Mouse (Mus musculus) liver, embryonic 12.5 days (tissue): ENCODE results near the gene Aspscr1. TPM values are rescaled to one million over a fixed set of nuclear protein-coding genes. Genes with fewer than 3 reads are reported as not detected.

Experiments used
- ATAC-seq: fragments of 200-750 bp; cut with Nextera tagmentation; 2 replicates; pipeline ENCODE4 v1.8.0; 2017; ENCODE audit warnings: moderate number of reproducible peaks, mild to moderate bottlenecking, moderate library complexity
- H3K27ac ChIP-seq: fragments of 300-500 bp; sonication (generic); 2 replicates; pipeline ENCODE4 v1.5.1; 2016; ENCODE audit warnings: mild to moderate bottlenecking
- H3K27me3 ChIP-seq: fragments of 300-500 bp; sonication (generic); replicated peaks from 2 replicates; pipeline ENCODE4 v1.6.1; 2016; ENCODE audit warnings: mild to moderate bottlenecking, moderate library complexity
- H3K36me3 ChIP-seq: fragments of 300-500 bp; sonication (generic); 2 replicates; pipeline ENCODE4 v1.6.1; 2016; ENCODE audit warnings: mild to moderate bottlenecking, moderate library complexity
- H3K4me1 ChIP-seq: fragments of 300-500 bp; sonication (generic); 2 replicates; pipeline ENCODE4 v1.6.1; 2016
- H3K4me2 ChIP-seq: fragments of 300-500 bp; sonication (generic); 2 replicates; pipeline ENCODE4 v1.6.1; 2016; ENCODE audit warnings: mild to moderate bottlenecking, moderate library complexity
- H3K4me3 ChIP-seq: fragments of 300-500 bp; sonication (generic); 2 replicates; pipeline ENCODE4 v1.5.1; 2016; ENCODE audit warnings: mild to moderate bottlenecking, moderate library complexity
- H3K9ac ChIP-seq: fragments of 300-500 bp; sonication (generic); 2 replicates; pipeline ENCODE4 v1.6.1; 2016; ENCODE audit warnings: mild to moderate bottlenecking, moderate library complexity
- H3K9me3 ChIP-seq: fragments of 300-500 bp; sonication (generic); replicated peaks from 2 replicates; pipeline ENCODE4 v1.6.1; 2016; ENCODE audit warnings: mild to moderate bottlenecking, moderate library complexity
- WGBS: fragments of 180-500 bp; shearing (Covaris S2); methylation state at CpG from one replicate; pipeline ENCODE4 v1.1.7; 2016; ENCODE audit not compliant: insufficient replicate concordance; 5-methylcytosine and 5-hydroxymethylcytosine counted together
- polyA plus RNA-seq: library from polyadenylated mRNA; unstranded; fragments of >200 nt; fragmentation: Nextera tagmentation; extraction: Ambion mirVana; gene quantifications from 2 replicates; pipeline ENCODE4 v1.2.1, GENCODE M21; 2016

The Aspscr1 gene
- polyA plus RNA-seq, 1 experiment from 2014 or later: 65.2 TPM

DNA sequence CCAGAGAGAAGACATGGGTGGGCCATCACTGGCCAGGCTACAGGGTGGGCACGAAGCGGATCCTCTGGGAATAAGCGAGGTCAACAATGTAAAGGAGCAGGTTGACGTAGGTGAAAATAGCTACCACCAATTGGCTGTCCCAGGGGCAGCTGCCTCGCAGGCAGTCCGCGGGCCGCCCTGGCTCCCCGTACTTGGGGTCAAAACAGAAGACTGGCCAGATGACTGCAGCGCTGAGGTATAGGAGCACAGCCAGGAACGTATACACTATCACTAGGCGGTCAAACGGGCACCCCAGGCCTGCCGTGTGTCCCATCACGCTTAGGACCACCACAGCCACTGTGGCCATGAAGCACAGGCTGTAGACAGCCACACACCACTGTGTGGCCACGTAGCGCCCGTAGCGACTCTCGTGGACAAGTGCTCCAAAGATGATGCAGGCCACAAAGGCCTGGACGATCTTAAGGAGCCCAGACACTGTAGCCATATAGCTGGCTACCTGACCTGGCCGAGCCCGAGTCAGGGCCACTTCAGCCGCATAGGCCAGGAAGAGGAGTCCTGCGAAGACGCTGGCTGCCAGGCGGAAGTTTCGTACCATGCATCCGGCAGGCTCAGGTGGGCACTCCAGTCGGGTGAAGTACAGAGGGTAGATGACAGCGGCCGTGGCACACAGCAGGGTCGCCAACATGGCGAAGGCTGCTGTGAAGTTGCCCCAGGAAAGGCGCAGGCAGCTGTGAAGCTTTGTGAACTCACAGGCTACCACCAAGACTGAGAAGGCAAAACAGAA, 25.5 kb upstream of the Aspscr1 start:
- peaks cover 51% of the 10 kb centered on the region for H3K27me3 ChIP-seq
- H3K4me2 ChIP-seq: peak overlapping the region; percentile 66
- no peak for ATAC-seq
- peaks cover 30% of the 10 kb centered on the region for H3K4me1 ChIP-seq
- H3K9ac ChIP-seq: 0 out of 2 replicates have a peak overlapping the region, but pooled peaks have one; percentile 9
- H3K9me3 ChIP-seq: no peaks in the 10 kb centered on the region
- H3K27ac ChIP-seq: no peak overlapping the region
- H3K4me3 ChIP-seq: peak overlapping the region; percentile 38; the same call in 1 of the 2 replicates
- H3K36me3 ChIP-seq: no peaks in the 10 kb centered on the region
- 72% methylated on average over 35 of the region's 35 CpGs for WGBS

DNA sequence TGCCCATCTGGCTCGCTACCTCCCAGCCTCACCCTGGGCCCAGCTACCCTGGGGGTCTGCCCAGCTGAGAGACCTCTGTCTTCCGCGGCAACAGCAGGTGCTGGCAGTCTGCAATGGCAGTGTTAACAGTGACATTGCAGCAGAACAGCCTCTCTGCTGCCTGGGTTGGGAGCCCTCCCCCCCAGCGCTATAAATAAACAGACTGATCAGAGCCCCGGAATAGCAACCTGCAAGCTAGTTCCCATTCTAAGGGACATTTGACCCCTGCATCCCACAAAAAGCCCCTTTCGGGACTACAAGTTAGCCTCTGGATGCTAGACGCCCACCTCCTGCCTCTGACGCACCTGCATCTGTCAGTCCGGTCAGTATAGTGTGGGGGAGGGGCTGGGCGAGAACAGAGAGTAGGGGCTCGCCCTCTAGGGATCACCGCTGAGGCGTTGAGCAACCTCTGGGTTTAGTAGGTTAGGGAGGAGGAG, 24.7 kb upstream of the Aspscr1 start, which contains the start of gene Myadml2:
TSS of gene Myadml2 (minus strand) at position 158 of the 476 bp plus-strand sequence.
- Histone ChIP-seq H3K4me3 (peak within 1 kb of the TSS; percentile 38), H3K27ac (no peak within 1 kb of the TSS)
- 6% methylated on average over 13 of the region's 13 CpGs for WGBS

DNA sequence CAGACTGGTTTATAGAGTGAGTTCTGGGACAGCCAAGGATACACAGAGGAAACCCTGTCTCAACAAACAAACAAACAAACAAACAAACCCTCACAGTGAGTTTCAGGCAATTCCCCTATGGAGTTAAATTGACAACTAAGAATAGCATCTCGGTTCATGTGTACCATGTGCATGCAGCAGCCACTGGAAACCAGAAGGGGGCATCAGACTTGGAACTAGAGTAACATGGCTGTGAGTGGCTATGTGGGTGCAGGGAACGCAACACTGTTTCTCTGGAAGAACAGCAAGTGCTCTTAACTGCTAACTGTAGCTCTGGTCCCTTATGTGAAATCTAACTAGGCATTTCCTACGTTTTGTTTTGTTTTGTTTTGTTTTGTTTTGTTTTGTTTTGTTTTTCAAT, 20.9 kb upstream of the Aspscr1 start:
- no peaks in the 10 kb centered on the region for H3K36me3 ChIP-seq
- 56% methylated on average over 3 of the region's 3 CpGs for WGBS
- no peak overlapping the region for H3K4me3 ChIP-seq
- no peaks in the 10 kb centered on the region for H3K9me3 ChIP-seq
- H3K4me1 ChIP-seq: peaks cover 11% of the 10 kb centered on the region
- H3K27ac ChIP-seq: no peak overlapping the region
- no peak for ATAC-seq
- peaks cover 63% of the 10 kb centered on the region for H3K27me3 ChIP-seq
- H3K4me2 ChIP-seq: no peak overlapping the region
- H3K9ac ChIP-seq: no peak overlapping the region

More for the DNA sequence above, 24.7 kb upstream of the Aspscr1 start, which contains the start of gene Myadml2:
- Histone ChIP-seq H3K9me3 (no peaks in the 10 kb centered on the region), H3K4me2 (peak within 1 kb of the TSS; percentile 66), H3K4me1 (peaks cover 22% of the 10 kb centered on the region), H3K27me3 (peaks cover 43% of the 10 kb centered on the region), H3K36me3 (no peaks in the 10 kb centered on the region), H3K9ac (peak within 1 kb of the TSS; percentile 48; the same call in 1 of the 2 replicates)
- ATAC-seq: no peak

DNA sequence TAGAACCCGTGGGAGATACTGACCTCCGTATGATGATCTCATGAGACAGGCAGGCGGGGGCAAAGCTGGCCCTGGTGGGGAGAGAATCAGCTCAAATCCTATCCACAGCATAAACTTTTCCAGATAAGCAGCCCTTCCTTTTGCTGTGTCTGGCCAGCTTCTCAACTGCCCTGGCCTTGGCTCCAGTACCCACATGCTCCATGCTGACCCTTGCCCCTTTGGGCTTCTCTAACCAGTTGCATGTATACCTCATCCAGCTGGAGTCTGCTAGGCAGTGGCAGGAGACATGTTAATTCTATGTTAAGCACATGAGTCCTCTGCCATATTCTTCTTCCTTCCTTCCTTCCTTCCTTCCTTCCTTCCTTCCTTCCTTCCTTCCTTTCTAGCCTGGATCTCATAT, 18.0 kb upstream of the Aspscr1 start:
- H3K36me3 ChIP-seq: no peaks in the 10 kb centered on the region
- 63% methylated on average over 3 of the region's 3 CpGs for WGBS
- H3K27me3 ChIP-seq: peaks cover 74% of the 10 kb centered on the region
- no peak overlapping the region for H3K4me2 ChIP-seq
- no peaks in the 10 kb centered on the region for H3K9me3 ChIP-seq
- H3K9ac ChIP-seq: no peak overlapping the region
- 0 out of 2 replicates have a peak, but pooled peaks cover 3% of the 10 kb centered on the region for H3K4me1 ChIP-seq
- H3K4me3 ChIP-seq: no peak overlapping the region
- no peak for ATAC-seq
- H3K27ac ChIP-seq: no peak overlapping the region

DNA sequence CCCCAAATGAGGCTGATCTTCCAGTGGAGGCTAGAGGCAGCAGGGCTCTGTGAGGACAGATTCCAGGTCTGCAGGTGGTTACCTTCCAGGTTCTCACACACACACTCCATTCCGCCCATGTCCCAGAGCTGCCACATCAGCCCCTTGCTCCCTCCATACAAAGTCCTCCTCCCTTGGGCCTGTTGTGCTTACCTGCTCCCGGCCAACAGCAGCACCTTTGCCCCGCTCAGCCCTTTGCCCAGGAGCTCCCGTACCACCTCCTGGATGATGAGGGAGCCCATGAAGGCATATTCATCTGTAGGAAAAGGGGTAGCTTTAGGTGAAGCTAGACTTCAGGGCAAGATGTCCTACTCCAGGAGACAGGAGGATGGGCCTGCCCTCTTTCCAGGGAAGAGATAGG, 15.5 kb upstream of the Aspscr1 start:
- WGBS: 66% methylated on average over 4 of the region's 4 CpGs

DNA sequence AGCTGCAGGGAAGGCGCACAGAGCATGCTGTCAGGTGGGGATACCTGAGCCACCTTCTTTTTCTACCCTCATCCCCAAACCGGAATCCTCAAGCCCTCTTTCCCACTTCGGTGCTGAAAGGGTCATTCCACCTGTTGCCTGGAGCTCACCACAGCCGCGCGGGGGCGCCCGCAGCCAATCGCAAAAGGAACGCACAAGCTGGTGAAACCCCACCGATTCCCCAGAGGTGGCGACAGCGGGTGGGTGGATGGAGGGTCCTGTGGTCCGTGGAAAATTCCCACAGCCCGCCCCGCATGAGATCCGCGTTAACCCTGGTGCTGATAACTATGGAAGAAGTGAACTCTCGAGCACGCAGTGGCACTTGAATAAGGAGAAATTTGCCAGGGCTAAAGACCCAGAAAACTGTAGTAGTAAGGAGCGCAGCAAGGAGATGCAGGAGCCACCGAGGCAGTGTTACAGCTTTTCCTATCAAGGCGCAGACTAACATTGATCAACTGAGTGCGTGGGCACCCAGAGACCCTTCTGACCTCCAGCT, 13.8 kb upstream of the Aspscr1 start:
- WGBS: 4% methylated on average over 24 of the region's 24 CpGs
- Histone ChIP-seq H3K27me3 (peaks cover 99% of the 10 kb centered on the region), H3K9ac (no peak overlapping the region), H3K4me3 (no peak overlapping the region), H3K36me3 (no peaks in the 10 kb centered on the region), H3K4me2 (no peak overlapping the region), H3K9me3 (no peaks in the 10 kb centered on the region), H3K27ac (no peak overlapping the region), H3K4me1 (peaks cover 18% of the 10 kb centered on the region)
- no peak for ATAC-seq

More for the DNA sequence above, 15.5 kb upstream of the Aspscr1 start:
- Histone ChIP-seq H3K4me1 (peaks cover 18% of the 10 kb centered on the region), H3K36me3 (no peaks in the 10 kb centered on the region), H3K4me2 (no peak overlapping the region), H3K27ac (no peak overlapping the region), H3K27me3 (peaks cover 84% of the 10 kb centered on the region), H3K9ac (no peak overlapping the region), H3K4me3 (no peak overlapping the region), H3K9me3 (no peaks in the 10 kb centered on the region)
- ATAC-seq: no peak

DNA sequence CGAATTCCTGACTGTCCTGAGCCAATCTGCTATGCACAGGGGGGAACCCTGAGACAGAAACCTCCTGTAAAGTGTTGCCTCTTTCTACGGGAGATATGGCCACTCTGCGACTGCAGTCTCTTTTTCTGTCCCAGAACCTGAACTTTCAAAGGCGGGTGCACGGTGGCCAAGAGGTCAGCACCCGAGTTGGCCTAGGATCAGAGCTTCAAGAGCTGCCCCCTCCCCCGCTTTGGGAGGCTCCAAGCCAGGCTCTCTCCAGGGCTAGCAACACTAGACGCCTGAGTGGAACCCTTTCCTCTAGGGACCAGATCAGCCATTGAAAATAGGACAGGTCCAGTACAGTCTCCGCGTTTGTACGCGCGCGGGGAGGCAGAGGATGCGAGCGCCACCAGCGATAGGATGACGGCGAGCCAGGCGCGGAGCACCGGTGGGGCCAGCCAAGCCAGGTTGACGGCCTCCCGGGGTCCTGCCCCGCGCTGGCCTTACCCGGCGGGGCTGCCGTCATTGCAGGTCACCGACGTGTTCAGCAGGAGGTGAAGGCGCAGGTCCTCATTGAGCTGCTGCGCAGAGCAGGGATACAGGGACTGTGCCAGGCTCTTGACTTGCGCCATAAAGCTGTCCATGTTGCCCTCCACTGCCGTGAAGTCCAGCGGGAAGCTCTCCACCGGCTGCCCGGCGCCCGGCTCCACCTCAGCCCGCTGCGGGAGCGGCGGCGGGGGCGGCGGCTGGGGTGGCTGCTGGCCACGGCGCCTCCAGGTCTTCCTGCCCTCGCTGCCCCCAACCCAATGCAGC, 13.1 kb upstream of the Aspscr1 start:
- H3K4me1 ChIP-seq: peaks cover 18% of the 10 kb centered on the region
- WGBS: 6% methylated on average over 50 of the region's 50 CpGs
- H3K36me3 ChIP-seq: no peaks in the 10 kb centered on the region
- peak overlapping the region; percentile 62 for H3K4me2 ChIP-seq
- peaks cover 99% of the 10 kb centered on the region for H3K27me3 ChIP-seq
- peak overlapping the region; percentile 29 for H3K4me3 ChIP-seq
- no peak for ATAC-seq
- H3K9me3 ChIP-seq: no peaks in the 10 kb centered on the region
- no peak overlapping the region for H3K9ac ChIP-seq
- H3K27ac ChIP-seq: no peak overlapping the region

DNA sequence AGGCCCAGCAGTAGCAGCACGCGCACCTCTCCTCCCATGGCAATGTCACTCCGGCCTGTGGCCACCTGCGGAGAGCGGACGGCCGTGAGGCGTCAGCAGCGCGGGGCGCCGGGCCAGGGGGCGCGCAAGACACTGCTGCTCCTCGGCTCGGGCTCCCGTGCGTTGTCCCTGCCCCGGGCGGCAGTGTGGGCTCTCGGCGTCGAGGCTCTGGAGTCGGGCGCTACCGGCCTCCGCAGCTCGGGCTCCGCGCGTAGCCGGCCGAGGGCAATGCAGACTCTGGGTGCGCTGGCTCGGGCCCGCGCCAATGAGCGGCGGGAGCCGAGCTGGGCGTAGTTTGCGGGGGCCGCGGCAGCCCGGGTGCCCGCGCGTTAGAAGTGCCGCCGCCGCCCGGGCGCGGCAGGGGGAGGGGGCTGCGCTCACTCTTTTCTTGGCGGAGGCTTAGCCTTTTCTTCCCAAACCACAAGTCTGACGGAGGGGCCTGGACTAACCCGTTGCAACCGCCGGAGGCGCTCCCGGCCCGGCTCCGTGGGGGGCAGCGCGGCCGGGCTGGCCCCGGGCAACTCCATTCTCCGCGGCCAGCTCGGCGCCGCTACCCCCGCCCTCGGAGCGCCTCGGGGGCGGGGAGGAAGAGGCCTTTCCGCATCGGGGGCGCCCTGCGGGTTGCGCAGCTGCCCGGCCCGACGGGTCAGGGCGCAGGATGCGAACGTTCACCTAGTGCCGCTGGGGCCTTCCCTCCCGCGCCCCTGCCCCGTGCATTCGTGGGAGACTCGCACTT, 12.3 kb upstream of the Aspscr1 start:
- peak overlapping the region; percentile 29 for H3K4me3 ChIP-seq
- no peaks in the 10 kb centered on the region for H3K9me3 ChIP-seq
- 0 out of 2 replicates have a peak, but pooled peaks have one; percentile 22 for ATAC-seq
- H3K4me2 ChIP-seq: peak overlapping the region; percentile 62
- H3K27ac ChIP-seq: no peak overlapping the region
- H3K9ac ChIP-seq: peak overlapping the region; percentile 36; the same call in 1 of the 2 replicates
- no peaks in the 10 kb centered on the region for H3K36me3 ChIP-seq
- under 1% methylated on average over 90 of the region's 95 CpGs for WGBS
- peaks cover 18% of the 10 kb centered on the region for H3K4me1 ChIP-seq
- H3K27me3 ChIP-seq: peaks cover 100% of the 10 kb centered on the region

DNA sequence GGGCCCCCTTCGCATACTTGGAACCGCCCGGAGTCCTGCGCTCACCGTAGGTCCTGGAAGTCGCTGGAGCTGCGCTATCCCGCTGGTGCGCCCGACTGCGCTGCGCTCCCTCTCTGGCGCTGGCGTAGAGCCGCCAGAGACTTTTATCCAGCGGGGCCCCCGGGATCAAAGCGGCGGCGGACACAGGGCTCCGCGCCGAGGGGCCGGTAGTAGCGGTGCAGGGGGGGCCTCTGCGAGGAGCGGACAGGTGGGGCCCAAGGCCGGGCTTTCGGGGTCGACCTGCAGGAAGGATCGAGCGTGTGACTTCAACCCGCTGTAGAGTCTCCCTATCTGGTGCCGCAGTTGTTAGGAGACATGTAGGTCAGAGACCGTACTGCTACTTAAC, 11.7 kb upstream of the Aspscr1 start, which contains the start of gene Notum:
TSS of gene Notum (minus strand) at position 100 of the 385 bp plus-strand sequence.
- Histone ChIP-seq H3K36me3 (no peaks in the 10 kb centered on the region), H3K27ac (no peak within 1 kb of the TSS), H3K9ac (peak within 1 kb of the TSS; percentile 36; the same call in 1 of the 2 replicates), H3K27me3 (peaks cover 100% of the 10 kb centered on the region), H3K4me1 (peaks cover 18% of the 10 kb centered on the region), H3K4me2 (peak within 1 kb of the TSS; percentile 62), H3K4me3 (peak within 1 kb of the TSS; percentile 29), H3K9me3 (no peaks in the 10 kb centered on the region)
- no peak for ATAC-seq
- WGBS: 3% methylated on average over 35 of the region's 35 CpGs

DNA sequence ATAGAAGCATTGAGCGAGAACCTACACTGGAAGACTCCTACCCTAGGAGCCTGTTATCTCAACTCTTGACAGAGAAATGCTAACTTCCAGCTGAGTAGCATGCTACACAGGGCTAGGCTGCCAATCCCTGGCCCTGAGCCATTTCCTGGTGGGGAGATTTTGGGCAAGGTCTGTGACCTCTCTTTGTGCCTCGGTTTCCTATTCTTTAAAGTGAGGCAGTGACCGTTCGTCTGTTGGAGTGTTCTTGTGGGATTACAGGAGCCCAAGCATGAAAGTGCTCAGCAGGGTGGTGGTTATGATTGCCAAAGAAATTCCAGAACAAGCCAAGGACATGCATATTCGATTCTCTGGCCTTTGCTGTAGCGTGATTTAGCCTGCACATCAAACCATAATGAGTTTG, 10.0 kb upstream of the Aspscr1 start:
- Histone ChIP-seq H3K36me3 (no peaks in the 10 kb centered on the region), H3K9me3 (no peaks in the 10 kb centered on the region), H3K4me3 (no peak overlapping the region), H3K4me2 (no peak overlapping the region), H3K27ac (no peak overlapping the region), H3K4me1 (peaks cover 18% of the 10 kb centered on the region), H3K9ac (no peak overlapping the region), H3K27me3 (peaks cover 92% of the 10 kb centered on the region)
- 60% methylated on average over 6 of the region's 6 CpGs for WGBS
- ATAC-seq: no peak

DNA sequence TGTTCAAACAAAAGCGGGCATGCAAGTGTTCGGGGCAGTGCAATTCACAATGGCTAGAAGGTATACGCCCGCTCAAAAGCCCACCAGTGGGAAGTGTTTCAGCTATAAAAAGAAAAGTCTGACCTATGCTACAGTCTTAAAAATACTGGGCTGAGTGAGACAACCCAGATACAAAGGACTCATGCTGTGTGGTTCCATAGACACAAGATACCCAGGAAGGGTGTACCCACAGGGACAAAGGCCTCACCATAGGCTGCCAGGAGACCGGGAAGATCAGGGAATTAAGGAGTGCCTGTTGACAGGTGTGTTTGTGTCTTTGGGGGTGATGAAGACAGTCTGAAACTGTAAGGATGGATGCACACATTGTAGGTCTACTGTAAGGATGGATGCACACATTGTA, 9.1 kb upstream of the Aspscr1 start:
- peaks cover 18% of the 10 kb centered on the region for H3K4me1 ChIP-seq
- no peak overlapping the region for H3K27ac ChIP-seq
- H3K4me2 ChIP-seq: no peak overlapping the region
- H3K9me3 ChIP-seq: no peaks in the 10 kb centered on the region
- ATAC-seq: no peak
- H3K36me3 ChIP-seq: no peaks in the 10 kb centered on the region
- WGBS: 82% methylated on average over 5 of the region's 5 CpGs
- H3K9ac ChIP-seq: no peak overlapping the region
- no peak overlapping the region for H3K4me3 ChIP-seq
- H3K27me3 ChIP-seq: peaks cover 83% of the 10 kb centered on the region
